Mouse (Mus musculus) forebrain, embryonic 13.5 days (tissue): ENCODE data around the gene Serbp1. TPM values are rescaled to one million over a fixed set of nuclear protein-coding genes. Genes with fewer than 3 reads are reported as not detected.

Experiments used
- ATAC-seq: fragments of 200-750 bp; cut with Nextera tagmentation; 2 replicates; pipeline ENCODE4 v1.8.0; 2017
- H3K27ac ChIP-seq: fragments of 300-500 bp; sonication (generic); 2 replicates; pipeline ENCODE4 v1.5.1; 2015; ENCODE audit warnings: inconsistent platforms, mild to moderate bottlenecking, moderate library complexity
- H3K27me3 ChIP-seq: fragments of 300-500 bp; sonication (generic); 2 replicates; pipeline ENCODE4 v1.6.1; 2015; ENCODE audit warnings: mild to moderate bottlenecking, inconsistent platforms
- H3K36me3 ChIP-seq: fragments of 300-500 bp; sonication (generic); 2 replicates; pipeline ENCODE4 v1.6.1; 2015; ENCODE audit warnings: mild to moderate bottlenecking, inconsistent platforms; ENCODE audit not compliant: poor library complexity, severe bottlenecking
- H3K4me1 ChIP-seq: fragments of 300-500 bp; sonication (generic); 2 replicates; pipeline ENCODE4 v1.6.1; 2015; ENCODE audit warnings: inconsistent platforms
- H3K4me2 ChIP-seq: fragments of 300-500 bp; sonication (generic); 2 replicates; pipeline ENCODE4 v1.6.1; 2015; ENCODE audit warnings: inconsistent platforms, mild to moderate bottlenecking, moderate library complexity
- H3K4me3 ChIP-seq: fragments of 300-500 bp; sonication (generic); 2 replicates; pipeline ENCODE4 v1.5.1; 2015; ENCODE audit warnings: mild to moderate bottlenecking, inconsistent platforms
- H3K9ac ChIP-seq: fragments of 300-500 bp; sonication (generic); 2 replicates; pipeline ENCODE4 v1.6.1; 2015; ENCODE audit warnings: mild to moderate bottlenecking, inconsistent platforms
- H3K9me3 ChIP-seq: fragments of 300-500 bp; sonication (generic); replicated peaks from 2 replicates; pipeline ENCODE4 v1.6.1; 2016; ENCODE audit warnings: inconsistent platforms
- WGBS: fragments of 180-500 bp; shearing (Covaris S2); methylation state at CpG from one replicate; pipeline ENCODE4 v1.1.7; 2015; 5-methylcytosine and 5-hydroxymethylcytosine counted together
- polyA plus RNA-seq: library from polyadenylated mRNA; unstranded; fragments of >200 nt; fragmentation: Nextera tagmentation; extraction: Ambion mirVana; gene quantifications from 2 replicates; pipeline ENCODE4 v1.2.1, GENCODE M21; 2015

Gene Serbp1
- polyA plus RNA-seq, 1 experiment from 2014 or later = 351 TPM

DNA sequence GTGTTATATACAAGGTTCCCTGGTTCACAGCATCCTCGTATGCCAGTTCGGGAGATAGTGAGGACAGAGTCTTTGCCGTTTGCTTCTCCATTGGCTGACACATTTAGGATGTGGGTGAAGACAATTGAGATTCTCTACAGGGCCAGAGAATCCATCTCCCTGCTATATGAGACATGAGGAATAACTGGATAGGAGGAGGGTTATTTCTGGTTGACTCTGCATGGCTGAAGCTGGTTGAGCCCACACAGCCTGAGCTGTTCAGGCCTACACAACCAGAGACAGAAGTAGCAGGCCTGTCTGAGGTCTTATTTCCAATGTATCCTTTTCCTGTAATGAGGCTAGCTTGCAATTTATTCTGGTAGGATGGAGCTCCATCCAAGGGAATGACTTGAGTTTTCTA, 3.3 kb downstream of the Serbp1 start:
- ATAC-seq = no peak
- Histone ChIP-seq H3K4me3 (no peak overlapping the region), H3K9ac (no peak overlapping the region), H3K27ac (no peak overlapping the region), H3K27me3 (no peaks in the 10 kb centered on the region), H3K36me3 (no peaks in the 10 kb centered on the region), H3K4me2 (no peak overlapping the region), H3K9me3 (no peaks in the 10 kb centered on the region), H3K4me1 (no peaks in the 10 kb centered on the region)
- 98% methylated on average over 3 of the region's 3 CpGs for WGBS

GRCm38 (mm10) chr6:67243765-67244420, 5.9 kb downstream of the Serbp1 start:
- no peaks in the 10 kb centered on the region for H3K4me1 ChIP-seq
- no peaks in the 10 kb centered on the region for H3K9me3 ChIP-seq
- no peak overlapping the region for H3K4me3 ChIP-seq
- no peaks in the 10 kb centered on the region for H3K36me3 ChIP-seq
- no peak overlapping the region for H3K4me2 ChIP-seq
- WGBS = 93% methylated on average over 7 of the region's 7 CpGs
- no peaks in the 10 kb centered on the region for H3K27me3 ChIP-seq
- H3K27ac ChIP-seq = no peak overlapping the region
- no peak overlapping the region for H3K9ac ChIP-seq
- no peak for ATAC-seq

GRCm38 (mm10) chr6:67244451-67244850, 6.5 kb downstream of the Serbp1 start:
- Histone ChIP-seq H3K36me3 (no peaks in the 10 kb centered on the region), H3K9ac (no peak overlapping the region), H3K4me1 (no peaks in the 10 kb centered on the region), H3K4me2 (no peak overlapping the region), H3K4me3 (no peak overlapping the region), H3K27me3 (no peaks in the 10 kb centered on the region), H3K9me3 (no peaks in the 10 kb centered on the region), H3K27ac (no peak overlapping the region)
- 89% methylated on average over 5 of the region's 5 CpGs for WGBS
- ATAC-seq = no peak

- WGBS = 92% methylated on average over 4 of the region's 4 CpGs
- H3K27me3 ChIP-seq = no peaks in the 10 kb centered on the region
- H3K4me2 ChIP-seq = no peak overlapping the region
- no peak overlapping the region for H3K9ac ChIP-seq
- no peaks in the 10 kb centered on the region for H3K9me3 ChIP-seq
- no peak for ATAC-seq
- no peak overlapping the region for H3K4me3 ChIP-seq
- no peaks in the 10 kb centered on the region for H3K36me3 ChIP-seq
- H3K27ac ChIP-seq = no peak overlapping the region
- no peaks in the 10 kb centered on the region for H3K4me1 ChIP-seq
Measured at GRCm38 (mm10) chr6:67251095-67251494, 13.1 kb downstream of the Serbp1 start.

DNA sequence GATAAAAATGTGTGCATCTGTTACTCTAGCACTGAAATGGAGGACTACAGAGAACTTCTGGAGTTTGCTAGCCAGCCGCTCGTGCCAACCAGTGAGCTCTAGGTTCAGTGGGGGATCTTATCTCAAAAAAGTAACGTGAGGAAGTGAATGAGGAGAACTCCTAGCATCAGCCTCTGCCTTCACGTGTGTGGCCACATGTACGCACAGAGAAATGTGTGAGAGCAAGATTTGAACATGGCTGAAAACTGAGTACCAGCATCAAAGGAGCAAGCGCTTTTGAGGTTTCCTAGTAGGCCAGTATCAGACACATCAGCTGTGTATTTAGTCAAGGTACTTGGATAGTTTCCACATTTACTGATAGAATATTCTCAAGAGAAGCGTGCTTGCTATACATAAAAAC, 27.0 kb downstream of the Serbp1 start:
- peaks cover 10% of the 10 kb centered on the region for H3K4me1 ChIP-seq
- H3K36me3 ChIP-seq = no peaks in the 10 kb centered on the region
- H3K9ac ChIP-seq = no peak overlapping the region
- H3K4me2 ChIP-seq = no peak overlapping the region
- no peak overlapping the region for H3K4me3 ChIP-seq
- WGBS = 94% methylated on average over 7 of the region's 7 CpGs
- H3K27me3 ChIP-seq = no peaks in the 10 kb centered on the region
- no peak overlapping the region for H3K27ac ChIP-seq
- no peak for ATAC-seq
- no peaks in the 10 kb centered on the region for H3K9me3 ChIP-seq

GRCm38 (mm10) chr6:67266159-67266657, 28.2 kb downstream of the Serbp1 start:
- WGBS = under 1% methylated on average over 23 of the region's 23 CpGs
- ATAC-seq = no peak; the same call in 1 of the 2 replicates
- no peak overlapping the region for H3K27ac ChIP-seq

GRCm38 (mm10) chr6:67266664-67267407, 28.9 kb downstream of the Serbp1 start:
- ATAC-seq = peak; percentile 99
- peaks cover 5% of the 10 kb centered on the region; the same call in 1 of the 2 replicates for H3K36me3 ChIP-seq
- H3K9ac ChIP-seq = peak overlapping the region; percentile 98
- WGBS = under 1% methylated on average over 68 of the region's 68 CpGs
- H3K27ac ChIP-seq = peak overlapping the region; percentile 91
- H3K4me1 ChIP-seq = peaks cover 17% of the 10 kb centered on the region
- H3K4me3 ChIP-seq = peak overlapping the region; percentile 100
- H3K27me3 ChIP-seq = no peaks in the 10 kb centered on the region
- H3K9me3 ChIP-seq = no peaks in the 10 kb centered on the region
- peak overlapping the region; percentile 75 for H3K4me2 ChIP-seq

More at GRCm38 (mm10) chr6:67266159-67266657, 28.2 kb downstream of the Serbp1 start:
- H3K36me3 ChIP-seq = no peaks in the 10 kb centered on the region
- H3K27me3 ChIP-seq = no peaks in the 10 kb centered on the region
- peak overlapping the region; percentile 100 for H3K4me3 ChIP-seq
- H3K4me2 ChIP-seq = peak overlapping the region; percentile 75
- H3K4me1 ChIP-seq = peaks cover 17% of the 10 kb centered on the region
- no peaks in the 10 kb centered on the region for H3K9me3 ChIP-seq
- H3K9ac ChIP-seq = peak overlapping the region; percentile 61

GRCm38 (mm10) chr6:67267408-67268244, 29.6 kb downstream of the Serbp1 start:
- no peaks in the 10 kb centered on the region for H3K9me3 ChIP-seq
- H3K4me3 ChIP-seq = peak overlapping the region; percentile 100
- peak overlapping the region; percentile 91 for H3K27ac ChIP-seq
- under 1% methylated on average over 51 of the region's 65 CpGs for WGBS
- H3K27me3 ChIP-seq = no peaks in the 10 kb centered on the region
- peaks cover 17% of the 10 kb centered on the region for H3K4me1 ChIP-seq
- peak; percentile 52 for ATAC-seq
- peaks cover 10% of the 10 kb centered on the region for H3K36me3 ChIP-seq
- peak overlapping the region; percentile 98 for H3K9ac ChIP-seq
- H3K4me2 ChIP-seq = peak overlapping the region; percentile 75

- peaks cover 14% of the 10 kb centered on the region for H3K36me3 ChIP-seq
- WGBS = 0% methylated on average over 2 of the region's 2 CpGs
- H3K27ac ChIP-seq = no peak overlapping the region
- peak overlapping the region; percentile 75 for H3K4me2 ChIP-seq
- no peak for ATAC-seq
- peak overlapping the region; percentile 98 for H3K9ac ChIP-seq
- H3K27me3 ChIP-seq = no peaks in the 10 kb centered on the region
- peak overlapping the region; percentile 100 for H3K4me3 ChIP-seq
- H3K4me1 ChIP-seq = peaks cover 17% of the 10 kb centered on the region
- no peaks in the 10 kb centered on the region for H3K9me3 ChIP-seq
Measured at GRCm38 (mm10) chr6:67268245-67268612, 30.3 kb downstream of the Serbp1 start.

DNA sequence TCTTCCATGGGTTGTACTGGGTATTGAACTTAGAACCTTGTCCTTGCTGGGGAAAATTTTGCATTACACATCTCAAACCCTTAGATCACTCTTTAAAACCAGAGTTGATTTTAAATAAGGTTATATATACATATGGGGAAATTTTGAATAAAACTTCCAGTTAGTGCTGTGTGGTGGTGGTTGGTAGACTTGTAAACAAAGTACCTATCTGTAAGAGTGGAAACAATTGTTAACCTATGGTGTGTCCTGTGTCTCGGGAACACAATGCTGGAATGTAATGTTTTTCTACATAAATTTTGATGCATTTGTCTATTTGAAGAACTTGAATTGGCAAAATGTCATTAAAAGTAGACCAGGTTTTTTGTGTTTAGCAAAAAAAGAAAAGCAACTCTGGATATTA, 31.0 kb downstream of the Serbp1 start:
- H3K4me2 ChIP-seq = peak overlapping the region; percentile 64
- H3K27ac ChIP-seq = no peak overlapping the region
- H3K27me3 ChIP-seq = no peaks in the 10 kb centered on the region
- ATAC-seq = no peak
- peaks cover 17% of the 10 kb centered on the region for H3K4me1 ChIP-seq
- no peak overlapping the region for H3K9ac ChIP-seq
- H3K36me3 ChIP-seq = peaks cover 20% of the 10 kb centered on the region
- peak overlapping the region; percentile 100 for H3K4me3 ChIP-seq
- 10% methylated on average over 1 of the region's 1 CpGs for WGBS
- H3K9me3 ChIP-seq = no peaks in the 10 kb centered on the region

- Histone ChIP-seq H3K4me3 (peak overlapping the region; percentile 100), H3K9ac (peak overlapping the region; percentile 52; the same call in 1 of the 2 replicates), H3K9me3 (no peaks in the 10 kb centered on the region), H3K36me3 (peaks cover 25% of the 10 kb centered on the region), H3K4me2 (peak overlapping the region; percentile 64), H3K4me1 (peaks cover 21% of the 10 kb centered on the region), H3K27ac (no peak overlapping the region), H3K27me3 (no peaks in the 10 kb centered on the region)
- ATAC-seq = no peak
- WGBS = 52% methylated on average over 2 of the region's 2 CpGs
Measured at GRCm38 (mm10) chr6:67269459-67269858, 31.5 kb downstream of the Serbp1 start.

DNA sequence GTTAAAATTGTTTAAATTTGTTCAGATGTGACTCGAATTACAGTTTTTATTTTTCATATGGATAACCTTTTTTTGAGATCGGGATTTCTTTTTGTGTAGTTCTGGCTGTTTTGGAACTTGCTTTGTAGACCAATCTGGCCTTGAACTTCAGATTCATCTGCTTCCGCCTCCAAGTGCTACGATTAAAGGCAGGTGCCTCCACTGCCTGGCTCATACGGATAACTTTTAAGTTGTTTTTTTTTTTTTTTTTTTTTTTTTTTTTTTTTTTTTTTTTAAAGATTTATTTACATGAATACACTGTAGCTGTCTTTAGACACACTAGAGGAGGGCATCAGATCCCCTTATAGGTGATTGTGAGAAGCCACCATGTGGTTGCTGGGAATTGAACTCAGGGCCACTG, 40.0 kb downstream of the Serbp1 start:
- Histone ChIP-seq H3K9me3 (no peaks in the 10 kb centered on the region), H3K4me1 (0 out of 2 replicates have a peak, but pooled peaks cover 4% of the 10 kb centered on the region), H3K27ac (no peak overlapping the region), H3K27me3 (no peaks in the 10 kb centered on the region), H3K36me3 (peaks cover 66% of the 10 kb centered on the region), H3K9ac (no peak overlapping the region), H3K4me3 (no peak overlapping the region), H3K4me2 (no peak overlapping the region)
- no peak for ATAC-seq
- 93% methylated on average over 5 of the region's 5 CpGs for WGBS
